Mouse (Mus musculus) stomach, embryonic 14.5 days (tissue): ENCODE data around the gene Gpr88. TPM values are rescaled to one million over a fixed set of nuclear protein-coding genes. Genes with fewer than 3 reads are reported as not detected.

Experiments
- ATAC-seq: fragments of 200-750 bp; cut with Nextera tagmentation; 2 replicates; pipeline ENCODE4 v1.8.0; 2017; ENCODE audit warnings: low read depth, moderate TSS enrichment; ENCODE audit not compliant: insufficient number of reproducible peaks, insufficient read depth, low FRiP score
- H3K27ac ChIP-seq: fragments of 300-500 bp; sonication (generic); 2 replicates; pipeline ENCODE4 v1.5.1; 2014; ENCODE audit warnings: mild to moderate bottlenecking, low read length, moderate library complexity, mixed read lengths
- H3K27me3 ChIP-seq: fragments of 300-500 bp; sonication (generic); 2 replicates; pipeline ENCODE4 v1.6.1; 2014; ENCODE audit warnings: low read length, control low read depth, mixed read lengths; ENCODE audit not compliant: control insufficient read depth, insufficient read depth
- H3K36me3 ChIP-seq: fragments of 300-500 bp; sonication (generic); 2 replicates; pipeline ENCODE4 v1.6.1; 2014; ENCODE audit warnings: mild to moderate bottlenecking, control low read depth, low read length, moderate library complexity, mixed read lengths; ENCODE audit not compliant: control insufficient read depth, insufficient read depth
- H3K4me1 ChIP-seq: fragments of 300-500 bp; sonication (generic); 2 replicates; pipeline ENCODE4 v1.6.1; 2014; ENCODE audit warnings: low read length, control low read depth, mixed read lengths; ENCODE audit not compliant: control insufficient read depth, insufficient read depth
- H3K4me2 ChIP-seq: fragments of 300-500 bp; sonication (generic); replicated peaks from 2 replicates; pipeline ENCODE4 v1.6.1; 2014; ENCODE audit warnings: low read depth, low read length, control low read depth
- H3K4me3 ChIP-seq: fragments of 300-500 bp; sonication (generic); 2 replicates; pipeline ENCODE4 v1.5.1; 2014; ENCODE audit warnings: low read depth, low read length, control low read depth
- H3K9ac ChIP-seq: fragments of 300-500 bp; sonication (generic); replicated peaks from 2 replicates; pipeline ENCODE4 v1.6.1; 2014; ENCODE audit warnings: low read depth, mild to moderate bottlenecking, control low read depth, low read length, moderate library complexity, mixed read lengths
- H3K9me3 ChIP-seq: fragments of 300-500 bp; sonication (generic); 2 replicates; pipeline ENCODE4 v1.6.1; 2016; ENCODE audit warnings: low read depth, low read length, control low read depth; ENCODE audit not compliant: control insufficient read depth
- WGBS: fragments of 180-500 bp; shearing (Covaris S2); extraction: QIAGEN DNeasy Blood & Tissue Kit; methylation state at CpG from one replicate; pipeline ENCODE4 v1.1.7; 2014; 5-methylcytosine and 5-hydroxymethylcytosine counted together
- polyA plus RNA-seq: library from polyadenylated mRNA; unstranded; fragments of >200 nt; fragmentation: Nextera tagmentation; extraction: Ambion mirVana; gene quantifications from 2 replicates; pipeline ENCODE4 v1.2.1, GENCODE M21; 2014

Gpr88 gene
- polyA plus RNA-seq = 2.1 and 3.7 TPM in 2 replicates

DNA sequence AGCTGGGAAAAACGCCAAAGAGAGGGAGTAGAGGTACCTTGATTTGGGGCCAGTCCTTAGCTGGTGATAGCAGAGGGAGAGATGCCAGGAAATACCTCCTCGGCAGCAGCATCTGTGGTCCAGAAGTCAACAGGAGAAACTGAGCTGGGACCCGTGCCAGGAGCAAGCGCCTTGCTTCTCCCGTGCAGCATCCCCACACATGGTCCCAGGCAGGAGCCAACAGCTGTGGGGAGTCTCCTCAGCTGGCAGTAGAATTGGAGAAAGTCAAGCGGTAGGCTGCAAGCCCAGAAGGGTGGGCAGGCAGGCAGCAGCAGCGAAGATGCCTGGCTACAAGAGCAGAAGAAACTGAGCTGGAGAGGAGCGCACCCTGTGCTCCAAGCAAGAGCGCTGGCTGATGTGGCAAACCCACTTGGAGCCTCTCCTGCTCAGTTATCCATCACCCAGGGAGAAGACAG lies at the start of gene Gpr88:
Gene Gpr88 (minus strand): TSS at position 427 of the 455 bp plus-strand sequence.
- WGBS = 2% methylated on average over 9 of the region's 9 CpGs
- H3K4me3 ChIP-seq = peak within 1 kb of the TSS; percentile 53
- H3K4me1 ChIP-seq = peaks cover 16% of the 10 kb centered on the region
- H3K9me3 ChIP-seq = no peaks in the 10 kb centered on the region
- ATAC-seq = peak; percentile 76
- H3K27me3 ChIP-seq = peaks cover 32% of the 10 kb centered on the region
- peak within 1 kb of the TSS; percentile 27; the same call in 1 of the 2 replicates for H3K27ac ChIP-seq
- H3K4me2 ChIP-seq = peak within 1 kb of the TSS; percentile 98
- no peaks in the 10 kb centered on the region for H3K36me3 ChIP-seq
- H3K9ac ChIP-seq = no peak within 1 kb of the TSS

DNA sequence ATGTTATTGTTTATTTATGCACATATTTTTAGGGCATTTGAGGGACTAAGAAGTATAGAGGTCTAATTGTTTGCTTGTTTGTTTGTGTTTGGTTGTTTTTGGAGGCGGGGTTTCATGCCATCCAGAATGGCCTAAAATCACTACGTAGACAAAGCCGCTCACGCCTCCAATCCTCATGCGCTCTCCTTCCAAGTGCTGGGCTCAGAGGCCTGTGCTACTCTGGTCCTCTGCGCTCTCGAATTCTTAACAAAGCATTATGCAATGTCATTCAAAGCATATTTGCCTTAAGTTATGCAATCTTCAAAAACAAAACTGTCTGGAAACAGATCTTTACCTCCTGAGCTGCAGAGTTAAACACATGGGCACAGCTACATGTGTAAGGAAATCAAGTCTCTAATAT lies 49.3 kb upstream of the Gpr88 start:
- no peak overlapping the region for H3K4me2 ChIP-seq
- no peaks in the 10 kb centered on the region for H3K4me1 ChIP-seq
- peaks cover 6% of the 10 kb centered on the region for H3K36me3 ChIP-seq
- no peak overlapping the region for H3K27ac ChIP-seq
- no peak overlapping the region for H3K4me3 ChIP-seq
- no peak for ATAC-seq
- H3K9ac ChIP-seq = no peak overlapping the region
- no peaks in the 10 kb centered on the region for H3K9me3 ChIP-seq
- WGBS = 97% methylated on average over 7 of the region's 7 CpGs
- no peaks in the 10 kb centered on the region for H3K27me3 ChIP-seq

DNA sequence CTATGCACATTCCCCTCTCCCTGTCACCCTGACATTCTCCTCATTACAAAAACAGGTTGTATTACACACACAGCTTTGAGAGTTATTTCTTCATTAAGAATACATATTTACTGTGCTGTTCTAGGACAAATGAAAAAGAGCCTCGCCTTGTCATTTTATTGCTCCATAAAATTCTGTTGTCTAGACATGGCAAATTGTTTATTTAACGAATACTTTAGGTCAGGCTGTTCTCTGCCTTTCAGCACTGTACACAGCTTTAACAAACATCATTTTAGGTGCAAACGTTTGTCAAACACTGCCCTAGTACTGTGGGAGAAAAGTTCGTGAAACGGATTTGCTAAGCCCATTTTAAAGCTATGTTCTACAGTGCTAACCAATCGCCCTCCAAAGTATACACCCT lies 48.5 kb upstream of the Gpr88 start:
- no peaks in the 10 kb centered on the region for H3K27me3 ChIP-seq
- WGBS = 62% methylated on average over 6 of the region's 6 CpGs
- H3K36me3 ChIP-seq = peaks cover 3% of the 10 kb centered on the region
- no peak overlapping the region for H3K4me3 ChIP-seq
- H3K9me3 ChIP-seq = no peaks in the 10 kb centered on the region
- H3K9ac ChIP-seq = no peak overlapping the region
- H3K27ac ChIP-seq = no peak overlapping the region
- H3K4me2 ChIP-seq = no peak overlapping the region
- ATAC-seq = no peak
- no peaks in the 10 kb centered on the region for H3K4me1 ChIP-seq

DNA sequence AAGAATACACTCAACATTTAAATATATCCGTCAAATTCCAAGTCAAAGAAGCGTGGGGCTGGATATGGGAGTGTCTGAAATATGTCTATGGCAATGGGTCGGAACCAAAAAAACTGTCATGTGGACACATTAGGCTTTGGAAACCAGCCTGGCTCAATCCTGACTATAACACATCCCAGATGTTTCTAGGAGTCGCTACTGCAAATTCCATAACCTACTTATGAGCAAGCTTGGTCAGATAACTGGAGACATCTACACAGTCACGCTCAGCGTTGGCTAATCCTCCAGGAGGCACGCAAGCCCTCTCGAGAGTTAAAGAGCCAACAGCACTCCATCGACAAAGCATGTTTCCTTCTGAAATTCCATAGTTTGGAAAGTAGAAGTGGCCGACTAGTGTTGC lies 45.4 kb upstream of the Gpr88 start:
- 76% methylated on average over 10 of the region's 10 CpGs for WGBS
- Histone ChIP-seq H3K36me3 (peaks cover 4% of the 10 kb centered on the region), H3K9me3 (no peaks in the 10 kb centered on the region), H3K4me1 (no peaks in the 10 kb centered on the region), H3K4me3 (no peak overlapping the region), H3K4me2 (no peak overlapping the region), H3K9ac (no peak overlapping the region), H3K27ac (no peak overlapping the region), H3K27me3 (no peaks in the 10 kb centered on the region)
- ATAC-seq = no peak

DNA sequence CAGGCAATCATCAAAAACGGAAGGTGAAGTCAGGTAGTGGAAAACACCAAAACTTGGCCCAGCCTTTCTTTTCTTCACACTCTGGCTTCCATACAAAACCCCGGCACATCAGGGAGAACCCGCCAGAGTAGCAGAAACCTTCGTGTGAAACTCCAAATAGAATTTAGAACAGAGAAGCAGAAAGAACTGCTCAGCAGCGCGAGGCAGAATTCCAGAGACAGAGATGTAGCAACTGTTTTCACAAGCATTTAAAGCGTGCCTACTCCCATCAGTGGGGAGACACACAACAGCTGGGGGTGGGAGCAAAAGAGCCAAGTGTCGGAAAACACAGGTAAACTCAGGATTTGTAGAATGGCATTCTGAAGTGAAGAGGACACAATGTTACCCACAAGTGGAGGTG lies 44.7 kb upstream of the Gpr88 start:
- H3K27ac ChIP-seq = no peak overlapping the region
- no peak overlapping the region for H3K4me3 ChIP-seq
- H3K9ac ChIP-seq = no peak overlapping the region
- 83% methylated on average over 8 of the region's 8 CpGs for WGBS
- H3K4me2 ChIP-seq = no peak overlapping the region
- H3K36me3 ChIP-seq = peaks cover 9% of the 10 kb centered on the region
- no peaks in the 10 kb centered on the region for H3K27me3 ChIP-seq
- no peaks in the 10 kb centered on the region for H3K9me3 ChIP-seq
- ATAC-seq = no peak
- no peaks in the 10 kb centered on the region for H3K4me1 ChIP-seq

DNA sequence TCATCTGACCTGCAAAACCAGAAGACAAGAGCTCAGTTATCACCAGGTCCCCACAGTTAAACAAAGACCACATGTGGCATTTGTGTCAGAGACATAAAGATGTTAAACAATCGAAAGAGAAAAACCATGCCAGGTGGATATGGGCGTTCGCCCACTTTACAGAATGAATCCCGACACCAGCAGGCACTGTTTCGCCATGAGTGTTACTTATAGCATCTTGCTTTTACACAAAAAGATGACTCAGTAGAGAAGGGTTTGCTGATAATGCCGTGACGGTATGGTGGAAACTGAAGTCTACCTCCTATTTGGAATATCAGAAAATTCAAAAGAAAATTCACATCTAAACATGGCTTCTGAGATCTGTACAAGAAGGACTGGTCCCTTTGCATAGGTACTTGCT lies 43.9 kb upstream of the Gpr88 start:
- H3K27ac ChIP-seq = no peak overlapping the region
- H3K4me3 ChIP-seq = no peak overlapping the region
- H3K4me1 ChIP-seq = no peaks in the 10 kb centered on the region
- 89% methylated on average over 7 of the region's 7 CpGs for WGBS
- H3K27me3 ChIP-seq = no peaks in the 10 kb centered on the region
- ATAC-seq = no peak
- H3K9me3 ChIP-seq = no peaks in the 10 kb centered on the region
- no peak overlapping the region for H3K9ac ChIP-seq
- no peak overlapping the region for H3K4me2 ChIP-seq
- H3K36me3 ChIP-seq = peaks cover 12% of the 10 kb centered on the region

DNA sequence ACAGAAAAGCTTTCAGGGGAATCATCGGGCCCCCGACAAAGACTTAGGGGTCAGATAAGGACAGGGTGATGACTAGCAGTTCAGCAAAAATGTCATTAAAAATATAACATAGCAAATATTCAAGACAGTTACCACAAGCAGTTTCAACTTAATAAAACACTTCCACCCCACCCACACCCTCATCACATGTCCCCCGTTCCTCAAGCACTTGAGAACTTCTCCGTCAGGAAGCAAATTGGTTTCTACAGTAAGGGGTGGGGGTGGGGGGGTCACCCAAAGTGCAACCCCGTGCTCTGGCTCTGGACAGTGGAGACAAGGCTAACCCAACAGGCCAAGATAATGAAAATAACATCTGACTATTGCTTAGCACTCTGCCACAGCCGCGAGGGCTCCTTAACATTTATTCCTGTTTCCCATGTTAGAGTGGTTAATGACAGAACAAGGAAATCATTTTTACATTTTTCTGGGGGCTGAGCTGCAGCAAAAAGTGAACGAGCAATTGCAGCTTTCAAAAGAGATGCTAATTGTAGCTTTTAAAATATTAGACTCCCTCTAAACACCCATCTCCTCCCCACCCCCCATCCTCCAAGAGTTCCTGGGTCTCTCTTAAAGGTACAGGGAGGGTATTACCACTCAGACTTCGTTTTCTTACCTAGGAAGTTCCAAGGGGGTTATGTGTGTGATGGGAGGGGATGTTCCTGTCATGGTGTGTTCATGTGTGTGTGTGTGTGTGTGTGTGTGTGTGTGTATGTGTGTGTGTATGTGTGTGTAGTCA lies 36.9 kb upstream of the Gpr88 start:
- no peak for ATAC-seq
- 80% methylated on average over 9 of the region's 9 CpGs for WGBS
- Histone ChIP-seq H3K9ac (no peak overlapping the region), H3K27me3 (no peaks in the 10 kb centered on the region), H3K27ac (no peak overlapping the region), H3K4me3 (no peak overlapping the region), H3K9me3 (no peaks in the 10 kb centered on the region), H3K4me2 (no peak overlapping the region), H3K4me1 (no peaks in the 10 kb centered on the region), H3K36me3 (peaks cover 12% of the 10 kb centered on the region)

DNA sequence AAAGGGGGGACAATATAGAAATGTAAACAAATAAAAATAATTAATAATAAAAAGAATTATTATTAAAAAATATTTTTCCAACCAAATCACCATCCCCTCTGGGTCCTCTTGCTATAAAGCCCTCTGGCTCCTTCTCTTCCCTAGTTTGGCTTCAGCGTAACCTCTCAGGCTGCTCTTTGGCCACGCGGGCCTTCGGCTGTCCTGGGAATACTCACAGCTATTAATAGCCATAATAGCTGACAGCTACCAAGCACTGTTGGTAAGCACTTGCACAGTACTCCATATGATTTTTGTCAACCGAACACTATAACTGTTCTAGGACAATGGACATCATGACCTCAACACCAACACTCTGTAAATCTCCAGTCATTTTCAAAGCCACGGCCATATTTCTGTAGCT lies 35.5 kb upstream of the Gpr88 start:
- ATAC-seq = no peak
- Histone ChIP-seq H3K4me2 (no peak overlapping the region), H3K9me3 (no peaks in the 10 kb centered on the region), H3K9ac (no peak overlapping the region), H3K27ac (no peak overlapping the region), H3K4me1 (0 out of 2 replicates have a peak, but pooled peaks cover 3% of the 10 kb centered on the region), H3K27me3 (no peaks in the 10 kb centered on the region), H3K36me3 (peaks cover 10% of the 10 kb centered on the region), H3K4me3 (no peak overlapping the region)
- 82% methylated on average over 6 of the region's 6 CpGs for WGBS
